Mouse (Mus musculus): ENCODE measurements around the gene Shisal2a. TPM values are rescaled to one million over a fixed set of nuclear protein-coding genes. Genes with fewer than 3 reads are reported as not detected.

Gene Shisal2a
- not detected in 2 replicates for polyA plus RNA-seq (2011; ENCODE audit: insufficient read length, low read depth, missing spikeins)

DNA sequence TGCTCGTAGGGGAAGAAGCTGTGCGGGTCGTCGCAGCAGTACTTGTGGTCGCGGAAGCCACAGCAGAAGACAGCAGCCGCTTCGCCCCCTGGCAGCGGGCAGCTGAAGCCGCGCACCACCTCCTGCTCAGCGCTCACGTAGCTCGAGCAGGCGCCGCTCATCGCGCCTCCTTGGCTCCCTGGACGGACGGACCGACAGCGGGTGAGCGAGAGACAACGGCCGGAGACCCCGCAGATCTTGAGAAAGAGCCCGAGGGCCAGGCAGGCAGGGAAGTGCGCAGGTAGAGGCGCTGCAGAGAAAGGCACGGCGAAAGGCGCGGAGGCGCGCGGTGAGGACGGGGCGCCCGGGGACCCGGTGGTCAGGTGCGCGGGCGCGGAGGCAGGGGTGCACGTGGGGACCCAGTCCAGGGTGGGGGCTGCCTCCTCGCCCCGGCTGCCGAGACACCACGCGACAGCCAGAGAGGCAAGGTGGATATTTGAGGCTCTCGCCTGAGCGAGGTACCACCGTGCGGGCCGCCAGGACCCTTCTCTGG, at the start of gene Shisal2a:
Shisal2a (minus strand) TSS at position 167 of the 532 bp plus-strand sequence.
- TF ChIP-seq CTCF (IDR thresholded peaks at IDR 0.05; ENCODE audit: borderline replicate concordance, insufficient read depth, low read length) (no peak), POLR2A (IDR thresholded peaks at IDR 0.05; ENCODE audit: low read depth, low read length) (no peak)
- H3K27ac ChIP-seq (ENCODE audit: insufficient read depth, low read length), result no peak within 1 kb of the TSS
- 0 out of 2 replicates have a peak within 1 kb of the TSS, but pooled peaks have one; percentile 13 for H3K4me3 ChIP-seq (ENCODE audit: insufficient read depth, low read length)
- H3K4me1 ChIP-seq (ENCODE audit: control insufficient read depth, insufficient read depth, low read length), result peaks cover 5% of the 10 kb centered on the region; the same call in 1 of the 2 replicates

GRCm38 (mm10) chr4:108431561-108431936, 48.4 kb upstream of the Shisal2a start:
- no peak overlapping the region for H3K4me3 ChIP-seq (ENCODE audit: insufficient read depth, low read length)
- TF ChIP-seq CTCF (IDR thresholded peaks at IDR 0.05; ENCODE audit: borderline replicate concordance, insufficient read depth, low read length) (no peak), POLR2A (IDR thresholded peaks at IDR 0.05; ENCODE audit: low read depth, low read length) (no peak)
- H3K27ac ChIP-seq (ENCODE audit: insufficient read depth, low read length), result no peak overlapping the region
- H3K4me1 ChIP-seq (ENCODE audit: control insufficient read depth, insufficient read depth, low read length), result no peaks in the 10 kb centered on the region

GRCm38 (mm10) chr4:108430656-108431560, 47.8 kb upstream of the Shisal2a start:
- TF ChIP-seq CTCF (IDR thresholded peaks at IDR 0.05; ENCODE audit: borderline replicate concordance, insufficient read depth, low read length) (no peak), POLR2A (IDR thresholded peaks at IDR 0.05; ENCODE audit: low read depth, low read length) (no peak)
- Histone ChIP-seq H3K4me1 (ENCODE audit: control insufficient read depth, insufficient read depth, low read length) (no peaks in the 10 kb centered on the region), H3K27ac (ENCODE audit: insufficient read depth, low read length) (no peak overlapping the region), H3K4me3 (ENCODE audit: insufficient read depth, low read length) (no peak overlapping the region)

DNA sequence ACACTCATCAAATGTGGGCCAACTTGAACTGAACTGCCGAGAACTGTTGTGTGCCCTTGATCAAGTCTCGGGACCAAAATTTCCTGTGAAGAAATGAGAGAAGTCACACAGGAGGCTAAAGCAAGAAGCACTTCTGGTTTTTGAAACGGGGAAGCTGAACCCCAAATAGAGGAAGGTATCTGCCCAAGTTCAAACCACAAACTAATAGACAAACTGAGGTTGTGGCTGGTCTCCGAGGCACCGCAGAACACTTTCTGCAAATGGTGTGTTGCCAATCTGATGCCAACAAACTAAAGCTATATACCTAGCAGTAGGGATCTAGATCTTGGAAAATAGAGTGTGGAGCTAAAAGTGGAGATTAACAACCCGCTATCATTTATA, 45.2 kb upstream of the Shisal2a start:
- H3K4me3 ChIP-seq (ENCODE audit: insufficient read depth, low read length), result no peak overlapping the region
- H3K27ac ChIP-seq (ENCODE audit: insufficient read depth, low read length), result no peak overlapping the region
- TF ChIP-seq CTCF (IDR thresholded peaks at IDR 0.05; ENCODE audit: borderline replicate concordance, insufficient read depth, low read length) (no peak), POLR2A (IDR thresholded peaks at IDR 0.05; ENCODE audit: low read depth, low read length) (no peak)
- peaks cover 3% of the 10 kb centered on the region; the same call in 1 of the 2 replicates for H3K4me1 ChIP-seq (ENCODE audit: control insufficient read depth, insufficient read depth, low read length)

DNA sequence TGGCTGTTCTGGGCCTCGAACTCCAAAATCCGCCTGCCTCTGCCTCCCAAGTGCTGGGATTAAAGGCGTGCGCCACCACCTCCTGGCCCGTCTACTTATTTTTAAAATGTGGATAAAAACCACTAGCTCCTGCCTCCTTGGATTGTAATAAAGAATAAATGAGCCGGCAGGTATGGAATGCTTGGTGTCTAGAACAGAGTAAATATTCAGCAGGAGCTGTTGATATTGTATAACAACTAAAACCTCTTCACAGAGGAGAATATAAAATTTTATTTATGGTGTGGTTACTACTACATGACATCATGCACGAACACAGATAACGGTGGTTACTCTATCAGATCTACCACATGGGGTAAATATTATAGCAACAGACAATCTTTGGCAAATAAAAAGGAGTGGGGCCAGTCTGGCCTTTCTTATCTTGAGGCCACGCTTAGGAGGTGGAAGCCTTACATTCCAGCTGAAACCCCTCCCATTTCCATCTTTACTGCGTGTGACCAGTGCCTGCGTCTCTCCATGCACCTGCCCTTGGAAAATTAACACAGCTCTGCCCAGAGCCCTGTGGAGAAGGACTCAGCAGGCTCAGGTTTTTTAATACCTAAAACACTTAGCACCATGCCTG, 44.7 kb upstream of the Shisal2a start:
- TF ChIP-seq POLR2A (IDR thresholded peaks at IDR 0.05; ENCODE audit: low read depth, low read length) (no peak), CTCF (IDR thresholded peaks at IDR 0.05; ENCODE audit: borderline replicate concordance, insufficient read depth, low read length) (no peak)
- Histone ChIP-seq H3K4me3 (ENCODE audit: insufficient read depth, low read length) (no peak overlapping the region), H3K4me1 (ENCODE audit: control insufficient read depth, insufficient read depth, low read length) (peaks cover 3% of the 10 kb centered on the region; the same call in 1 of the 2 replicates), H3K27ac (ENCODE audit: insufficient read depth, low read length) (no peak overlapping the region)

- no peak for TF ChIP-seq POLR2A (IDR thresholded peaks at IDR 0.05; ENCODE audit: low read depth, low read length)
- no peak for TF ChIP-seq CTCF (IDR thresholded peaks at IDR 0.05; ENCODE audit: borderline replicate concordance, insufficient read depth, low read length)
- no peak overlapping the region for H3K4me3 ChIP-seq (ENCODE audit: insufficient read depth, low read length)
- no peak overlapping the region for H3K27ac ChIP-seq (ENCODE audit: insufficient read depth, low read length)
- peaks cover 3% of the 10 kb centered on the region; the same call in 1 of the 2 replicates for H3K4me1 ChIP-seq (ENCODE audit: control insufficient read depth, insufficient read depth, low read length)
These were observed 41.4 kb upstream of the Shisal2a start for GRCm38 (mm10) chr4:108424587-108424986.

DNA sequence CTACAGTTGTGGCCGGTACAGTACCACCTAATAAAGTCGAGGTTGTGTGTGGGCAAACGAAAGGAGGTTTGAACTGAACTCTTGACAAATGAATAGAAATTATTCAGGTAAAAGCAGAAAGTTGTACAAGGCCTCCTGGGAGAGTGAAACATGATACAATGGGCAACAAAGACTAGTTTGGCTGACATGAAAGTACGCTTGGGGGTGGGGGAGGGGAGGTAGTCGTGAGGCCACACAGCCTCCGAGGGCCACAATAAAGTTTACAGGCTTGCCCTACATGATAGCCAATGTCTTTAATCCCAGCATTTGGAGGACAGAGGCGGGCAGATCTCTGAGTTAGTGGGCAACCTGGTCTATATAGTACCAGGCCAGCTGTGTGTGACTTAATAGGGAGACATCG, 24.5 kb upstream of the Shisal2a start:
- Histone ChIP-seq H3K4me3 (ENCODE audit: insufficient read depth, low read length) (no peak overlapping the region), H3K27ac (ENCODE audit: insufficient read depth, low read length) (no peak overlapping the region), H3K4me1 (ENCODE audit: control insufficient read depth, insufficient read depth, low read length) (peaks cover 4% of the 10 kb centered on the region; the same call in 1 of the 2 replicates)
- TF ChIP-seq CTCF (IDR thresholded peaks at IDR 0.05; ENCODE audit: borderline replicate concordance, insufficient read depth, low read length) (no peak), POLR2A (IDR thresholded peaks at IDR 0.05; ENCODE audit: low read depth, low read length) (no peak)

GRCm38 (mm10) chr4:108406861-108407401, 23.8 kb upstream of the Shisal2a start, which contains the start of gene Gpx7:
Gene Gpx7, minus strand, starts transcription at chr4:108406961.
- TF ChIP-seq POLR2A (IDR thresholded peaks at IDR 0.05; ENCODE audit: low read depth, low read length), result peak; percentile 5; the same call in 1 of the 2 replicates
- TF ChIP-seq CTCF (IDR thresholded peaks at IDR 0.05; ENCODE audit: borderline replicate concordance, insufficient read depth, low read length), result no peak
- H3K4me1 ChIP-seq (ENCODE audit: control insufficient read depth, insufficient read depth, low read length), result peaks cover 4% of the 10 kb centered on the region; the same call in 1 of the 2 replicates
- peak within 1 kb of the TSS; percentile 74 for H3K27ac ChIP-seq (ENCODE audit: insufficient read depth, low read length)

GRCm38 (mm10) chr4:108406138-108406860, 23.1 kb upstream of the Shisal2a start:
- TF ChIP-seq POLR2A (IDR thresholded peaks at IDR 0.05; ENCODE audit: low read depth, low read length), result peak; percentile 59
- TF ChIP-seq CTCF (IDR thresholded peaks at IDR 0.05; ENCODE audit: borderline replicate concordance, insufficient read depth, low read length), result no peak
- Histone ChIP-seq H3K4me1 (ENCODE audit: control insufficient read depth, insufficient read depth, low read length) (peaks cover 4% of the 10 kb centered on the region; the same call in 1 of the 2 replicates), H3K4me3 (ENCODE audit: insufficient read depth, low read length) (peak overlapping the region; percentile 35), H3K27ac (ENCODE audit: insufficient read depth, low read length) (peak overlapping the region; percentile 74)

More at GRCm38 (mm10) chr4:108406861-108407401, 23.8 kb upstream of the Shisal2a start, which contains the start of gene Gpx7:
- peak within 1 kb of the TSS; percentile 35 for H3K4me3 ChIP-seq (ENCODE audit: insufficient read depth, low read length)
